Mouse (Mus musculus) heart, embryonic 13.5 days (tissue): ENCODE measurements around the gene Antxr2. TPM values are rescaled to one million over a fixed set of nuclear protein-coding genes. Genes with fewer than 3 reads are reported as not detected.

ENCODE experiments used
- polyA plus RNA-seq: library from polyadenylated mRNA; unstranded; fragments of >200 nt; fragmentation: Nextera tagmentation; extraction: Ambion mirVana; gene quantifications from 2 replicates; pipeline ENCODE4 v1.2.1, GENCODE M21; 2015

The Antxr2 gene
- polyA plus RNA-seq, 1 experiment from 2014 or later: 50.3 TPM

Other genes with a start within 250 kb of the Antxr2 start
- 0.05 and 0.08 TPM in 2 replicates for gene Prdm8, start 136.2 kb upstream of the Antxr2 start, polyA plus RNA-seq
- gene Fgf5, start 223.1 kb upstream of the Antxr2 start, polyA plus RNA-seq: 0.60 and 0.82 TPM in 2 replicates